Mouse (Mus musculus): ENCODE results near the gene Vmn2r82.
"Not testable (repeated sequence)": the region's sequence is repeated elsewhere in the genome, so short reads cannot be mapped to it uniquely, and the experiment has no call there.

The Vmn2r82 gene

GRCm38 (mm10) chr10:79356220-79356619, at the start of gene Vmn2r82:
Vmn2r82 (plus strand) TSS chr10:79356520.
- DNase-seq (ENCODE audit: extremely low read depth, insufficient read length, low spot score), result not testable (repeated sequence)

GRCm38 (mm10) chr10:79322033-79322736, 34.1 kb upstream of the Vmn2r82 start:
- not testable (repeated sequence) for DNase-seq (ENCODE audit: extremely low read depth, insufficient read length, low spot score)

DNA sequence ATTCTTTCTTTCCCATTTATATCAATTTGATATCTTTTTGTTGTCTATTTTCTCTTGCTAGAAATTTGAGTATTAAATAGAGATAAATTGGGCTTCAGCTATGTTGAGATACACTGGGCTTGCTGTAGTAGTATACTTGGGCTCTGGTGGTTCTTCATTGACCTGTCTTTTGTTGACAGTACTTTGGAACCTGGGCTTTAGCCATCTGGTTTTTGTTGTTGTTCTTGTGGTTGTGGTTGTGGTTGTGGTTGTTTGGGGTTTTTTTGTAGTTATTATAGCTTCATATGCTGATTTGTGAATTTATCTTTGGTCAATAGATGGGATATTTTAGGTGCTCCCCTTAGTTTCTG, 33.6 kb upstream of the Vmn2r82 start:
- no peak for DNase-seq (ENCODE audit: extremely low read depth, insufficient read length, low spot score)

GRCm38 (mm10) chr10:79399946-79400700, 43.8 kb downstream of the Vmn2r82 start:
- DNase-seq (ENCODE audit: extremely low read depth, insufficient read length, low spot score), result not testable (repeated sequence)

- no peak for DNase-seq (ENCODE audit: extremely low read depth, insufficient read length, low spot score)
Observed at GRCm38 (mm10) chr10:79417142-79417771, 60.9 kb downstream of the Vmn2r82 start.

DNA sequence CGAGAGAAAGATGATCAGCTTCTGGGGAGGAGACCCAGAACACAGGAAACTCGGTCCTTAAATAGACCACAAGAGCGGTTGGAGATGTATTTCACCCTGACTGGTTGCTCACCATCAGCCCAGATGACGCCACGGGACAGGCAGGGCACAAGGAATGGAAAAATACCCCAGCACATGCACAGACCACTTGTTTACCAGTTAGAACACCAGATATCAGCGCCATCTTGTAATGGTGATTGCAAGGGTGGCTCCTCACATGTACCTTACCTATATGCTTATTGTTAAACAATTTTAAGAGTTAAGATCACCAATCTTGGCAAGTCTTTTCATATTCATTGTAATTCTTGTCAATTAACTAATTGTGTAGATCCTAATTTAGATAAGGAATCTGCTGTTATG, 61.5 kb downstream of the Vmn2r82 start:
- not testable (repeated sequence) for DNase-seq (ENCODE audit: extremely low read depth, insufficient read length, low spot score)

DNA sequence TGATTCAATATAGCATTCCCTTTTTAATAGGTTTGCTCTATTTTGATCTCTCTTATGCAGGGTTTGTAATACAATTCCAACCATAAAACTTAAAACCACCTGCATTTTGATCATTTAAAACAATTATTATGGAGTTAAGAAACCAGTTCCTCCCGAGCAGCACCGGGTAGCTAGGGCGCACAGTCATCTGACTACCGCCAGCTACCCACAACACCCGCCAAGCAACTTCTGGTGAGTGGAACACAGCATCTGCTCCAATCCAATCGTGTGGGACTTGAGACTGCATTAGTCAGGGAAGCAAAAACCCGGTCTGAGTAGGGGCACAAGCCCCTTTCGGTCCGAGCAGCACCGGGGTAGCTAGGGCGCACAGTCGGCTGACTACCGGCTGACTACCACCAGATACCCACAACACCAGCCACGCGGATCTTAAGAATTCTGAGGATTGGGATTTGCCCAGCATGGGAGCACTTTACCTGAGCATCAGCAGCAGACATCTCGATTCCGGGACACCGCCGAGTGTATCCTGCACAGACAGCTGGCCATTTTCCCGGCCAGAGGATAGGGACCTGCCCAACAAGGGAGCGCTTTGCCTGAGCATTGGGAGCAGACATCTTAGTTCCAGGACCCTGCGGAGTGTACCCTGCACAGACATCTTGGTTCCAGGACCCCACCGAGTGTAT, 79.0 kb downstream of the Vmn2r82 start:
- DNase-seq (ENCODE audit: extremely low read depth, insufficient read length, low spot score), result not testable (repeated sequence)

Measured in 3134 (cell line).